Mouse (Mus musculus): Measurements from ENCODE around the gene Spop. TPM values are rescaled to one million over a fixed set of nuclear protein-coding genes. Genes with fewer than 3 reads are reported as not detected.
"Not testable (repeated sequence)": the region's sequence is repeated elsewhere in the genome, so short reads cannot be mapped to it uniquely, and the experiment has no call there.

Gene Spop
- total RNA-seq, 2 experiments from 2014 or later: 174 to 181 TPM

DNA sequence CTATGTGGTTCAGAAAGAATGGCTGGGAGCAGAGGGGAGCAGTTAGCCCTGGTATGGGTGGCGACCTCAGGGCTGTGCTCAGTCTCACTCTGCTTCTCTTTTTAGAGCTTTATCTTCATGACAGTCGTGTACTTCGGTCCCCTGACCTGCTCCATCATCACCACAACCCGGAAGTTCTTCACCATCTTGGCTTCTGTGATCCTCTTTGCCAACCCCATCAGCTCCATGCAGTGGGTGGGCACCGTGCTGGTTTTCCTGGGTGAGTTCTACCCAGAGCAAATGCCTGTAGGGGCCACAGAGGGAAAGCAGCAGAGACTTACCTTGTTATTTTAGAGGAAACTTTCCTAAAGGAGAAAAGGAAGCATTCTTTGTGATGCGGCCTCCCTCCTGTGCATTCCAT is 23.5 kb upstream of the Spop start:
- no peak for DNase-seq (ENCODE audit: low spot score in 2 of 2)

DNA sequence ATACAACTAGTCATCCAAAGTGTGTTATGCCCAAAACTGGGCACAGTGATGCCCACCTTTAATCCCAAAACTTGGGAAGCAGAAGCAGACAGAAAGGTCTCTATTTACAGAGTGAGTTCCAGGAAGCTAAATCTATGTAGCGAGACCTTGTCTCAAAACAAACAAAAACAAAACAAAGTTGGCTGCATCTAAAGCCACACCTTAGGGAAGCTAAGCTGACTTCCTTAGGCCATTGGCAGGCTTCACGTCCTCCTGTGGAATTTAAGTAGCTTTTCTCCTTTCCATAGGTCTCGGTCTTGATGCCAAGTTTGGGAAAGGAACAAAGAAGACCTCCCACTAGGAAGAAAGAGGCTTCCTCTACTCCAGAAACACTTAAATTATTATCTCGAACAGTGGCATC is 22.7 kb upstream of the Spop start:
- DNase-seq (ENCODE audit: low spot score in 2 of 2): no peak

DNA sequence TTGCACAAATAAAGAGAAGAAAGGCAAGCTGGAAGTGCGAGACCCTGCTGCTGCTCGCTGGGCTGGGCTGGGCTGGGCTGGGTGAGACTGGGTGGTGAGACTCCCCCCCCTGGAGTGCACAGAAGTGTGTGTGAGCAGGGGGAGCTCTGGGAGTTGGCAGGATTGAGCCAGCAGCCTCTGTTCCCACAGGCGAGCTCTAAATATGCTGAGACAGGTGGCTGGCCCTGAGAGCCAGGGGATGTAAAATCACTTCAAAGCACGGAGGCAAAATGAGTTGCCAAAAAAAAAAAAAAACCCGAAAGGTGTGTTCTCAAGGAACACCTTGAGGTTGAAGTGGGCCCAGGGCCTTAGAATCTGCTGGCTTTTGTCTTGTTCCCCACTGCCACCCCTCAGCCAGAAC is 22.1 kb upstream of the Spop start:
- peak; percentile 44 to 75 for DNase-seq (ENCODE audit: low spot score in 2 of 2)

DNA sequence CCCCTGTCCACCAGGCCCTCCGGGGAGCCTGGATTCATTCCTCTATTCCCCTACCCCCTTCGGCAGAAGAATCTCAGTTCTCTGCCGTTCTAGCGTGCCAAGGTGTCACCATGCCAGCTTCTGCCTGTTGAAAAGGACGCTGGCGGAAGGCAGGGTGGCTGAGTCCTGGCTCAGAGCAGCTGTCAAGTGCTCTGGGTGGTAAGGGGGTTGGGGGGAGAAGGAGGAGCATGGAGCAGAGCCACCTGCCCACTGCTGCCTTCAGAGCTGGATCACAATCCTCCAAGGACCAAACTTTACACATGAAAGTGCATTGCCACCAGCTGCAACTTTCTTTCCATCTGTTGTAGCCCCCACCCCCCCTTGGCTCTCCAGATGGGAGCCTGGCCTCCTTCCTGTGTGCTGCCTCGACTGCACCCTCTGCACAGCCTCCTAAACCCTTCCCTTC is 21.6 kb upstream of the Spop start:
- DNase-seq (ENCODE audit: low spot score in 2 of 2): peak; percentile 64 to 74

DNA sequence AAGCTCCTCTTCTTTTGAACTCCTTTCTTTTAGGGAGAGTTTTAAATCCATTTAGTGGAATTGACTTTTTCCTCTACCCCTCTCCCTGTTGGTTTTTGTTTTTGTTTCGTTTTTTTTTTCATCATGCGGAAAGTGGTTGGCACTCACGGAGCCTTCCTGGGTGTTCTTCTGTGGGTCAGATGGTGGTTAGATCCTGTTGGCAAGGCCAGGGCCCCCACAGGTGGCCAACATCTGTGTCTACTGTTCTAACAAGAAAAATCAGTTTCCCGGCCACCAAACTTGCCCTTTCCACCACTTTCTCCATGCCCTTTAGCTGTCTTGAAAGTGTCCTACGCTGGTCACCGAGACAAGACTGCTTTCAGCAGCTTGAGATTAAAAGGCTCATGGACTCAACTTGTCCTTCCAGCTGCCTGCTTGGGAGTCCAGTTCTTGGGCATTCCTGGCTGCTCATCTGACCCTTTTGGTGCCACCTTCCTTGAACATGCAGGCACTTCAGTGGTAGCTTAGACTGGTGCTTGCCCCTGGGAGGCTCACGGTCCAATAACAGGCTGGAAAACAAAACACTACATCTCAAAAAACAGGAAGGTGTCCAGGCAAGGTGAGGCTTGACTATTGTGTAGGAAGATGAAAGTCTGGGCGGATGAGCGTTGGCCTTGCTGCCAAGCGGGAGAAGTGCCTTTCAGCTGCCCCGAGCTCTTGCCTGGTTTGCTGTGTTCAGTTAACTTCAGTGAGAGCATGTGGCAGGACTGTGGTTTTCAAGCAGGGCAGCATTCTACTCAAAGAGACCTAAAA is 21.0 kb upstream of the Spop start:
- DNase-seq (ENCODE audit: low spot score in 2 of 2): no peak

DNA sequence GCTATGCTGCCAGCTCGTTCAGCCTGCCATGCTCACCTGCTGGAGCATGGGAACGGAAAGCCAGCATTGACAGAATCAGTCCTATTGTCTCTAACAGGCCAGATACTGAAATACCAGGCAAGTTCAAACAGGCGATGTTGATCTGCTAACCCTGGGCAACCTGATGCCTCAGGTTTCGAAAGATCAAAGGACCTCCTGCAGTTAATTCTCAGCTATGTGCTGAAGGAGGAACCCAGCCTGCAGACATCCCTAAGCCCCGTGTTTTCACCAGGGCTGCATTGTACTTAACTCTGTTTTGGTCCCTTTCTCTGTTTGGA is 20.4 kb upstream of the Spop start:
- no peak for DNase-seq (ENCODE audit: low spot score in 2 of 2)

- no peak for DNase-seq (ENCODE audit: low spot score in 2 of 2)
These were observed 19.8 kb upstream of the Spop start for GRCm38 (mm10) chr11:95394112-95394511.

DNA sequence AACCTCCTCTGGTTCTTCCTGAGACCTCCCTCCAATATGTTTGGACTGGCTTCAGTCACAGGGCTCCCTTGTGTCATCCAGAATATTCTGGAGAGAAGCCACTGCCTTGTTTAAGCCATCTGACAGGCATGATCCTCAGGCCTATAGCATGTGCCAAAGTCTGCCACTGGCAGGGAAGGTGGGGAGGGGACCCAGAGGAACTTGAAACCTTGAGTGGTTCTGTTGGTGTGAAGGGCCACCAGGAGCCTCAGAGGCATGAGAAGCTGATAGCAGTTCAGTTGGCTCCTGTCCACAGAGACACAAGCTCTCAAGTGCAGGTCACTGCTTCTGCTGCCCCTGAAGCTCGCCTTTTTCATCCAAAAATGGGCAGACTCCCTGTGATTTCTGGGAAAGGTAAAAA is 17.3 kb upstream of the Spop start:
- no peak for DNase-seq (ENCODE audit: low spot score in 2 of 2)

DNA sequence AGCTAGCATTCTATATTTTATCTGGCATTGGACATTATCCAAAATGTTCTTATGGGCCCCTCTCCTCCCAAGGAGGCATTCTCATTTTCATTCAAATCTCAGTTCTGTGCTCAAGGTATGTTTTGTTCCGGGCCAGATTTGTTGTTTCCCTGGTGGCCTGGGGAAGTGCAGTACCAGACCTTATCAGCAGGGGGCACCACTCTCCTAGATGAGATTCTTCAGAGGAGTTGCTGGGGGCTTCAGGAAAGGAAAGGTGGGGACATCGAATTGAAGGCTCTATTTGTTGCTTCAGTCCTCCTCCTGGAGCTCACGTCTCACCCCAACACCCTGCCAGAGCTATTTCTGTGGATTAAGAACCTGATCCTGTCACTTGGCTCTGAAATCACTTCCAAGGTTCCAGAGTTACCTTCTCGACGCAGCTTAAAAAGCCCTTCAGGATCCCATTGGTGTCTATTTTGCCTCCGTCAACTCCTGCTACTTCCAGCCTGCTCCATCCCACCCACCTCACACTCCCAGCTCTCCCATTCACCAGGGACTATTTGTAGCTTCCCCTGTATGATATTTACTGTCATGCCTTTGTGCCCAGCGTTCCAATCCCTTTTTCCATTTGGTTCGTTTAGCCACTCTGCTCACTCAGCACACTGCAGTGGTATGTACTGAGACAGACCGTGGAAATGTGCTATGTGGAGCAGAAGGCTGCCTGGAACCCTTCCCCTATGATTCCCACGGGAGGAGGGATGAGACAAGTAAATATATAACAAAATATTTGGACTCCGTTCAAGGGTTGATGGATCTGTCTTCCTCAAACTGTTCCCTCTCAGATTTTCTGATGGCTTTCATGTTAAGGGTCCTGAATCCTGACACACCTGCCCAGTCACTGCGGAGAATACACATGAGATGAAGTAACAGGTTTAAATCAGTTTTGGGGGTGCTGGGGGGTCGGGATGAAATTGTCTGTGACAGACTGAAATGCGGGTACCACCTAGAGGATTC is 15.7 kb upstream of the Spop start:
- peak in 1 of 2 experiments; percentile 83 for DNase-seq (ENCODE audit: low spot score in 2 of 2)

DNA sequence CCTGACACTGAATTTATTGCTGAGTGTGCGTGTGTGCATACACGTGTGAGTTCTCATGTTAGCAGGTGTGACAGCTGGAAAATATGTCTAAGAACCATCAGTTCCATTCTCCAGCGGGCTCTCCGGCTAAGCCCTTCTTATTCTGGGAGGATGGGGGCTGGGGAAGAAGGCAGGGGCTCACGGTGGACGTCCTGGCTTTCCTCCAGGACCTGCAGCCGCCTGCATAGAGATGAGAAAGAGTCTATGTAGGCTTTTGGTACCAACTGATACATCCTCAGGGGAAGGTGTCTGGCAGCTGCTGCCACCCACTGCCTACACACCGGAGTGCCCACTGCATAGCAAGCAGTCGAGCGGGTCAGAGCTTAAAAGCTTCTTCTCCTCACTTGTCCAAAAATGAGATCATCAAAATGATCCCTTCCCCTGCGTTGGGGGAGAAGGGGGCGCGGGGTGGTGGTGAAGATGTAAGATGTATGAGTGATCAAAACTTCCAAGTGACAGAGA is 14.3 kb upstream of the Spop start:
- no peak for DNase-seq (ENCODE audit: low spot score in 2 of 2)

GRCm38 (mm10) chr11:95401568-95401967 is 12.3 kb upstream of the Spop start:
- DNase-seq (ENCODE audit: low spot score in 2 of 2): no peak

GRCm38 (mm10) chr11:95402196-95402595 is 11.7 kb upstream of the Spop start:
- no peak for DNase-seq (ENCODE audit: low spot score in 2 of 2)

GRCm38 (mm10) chr11:95402658-95403101 is 11.2 kb upstream of the Spop start:
- DNase-seq (ENCODE audit: low spot score in 2 of 2): no peak

DNA sequence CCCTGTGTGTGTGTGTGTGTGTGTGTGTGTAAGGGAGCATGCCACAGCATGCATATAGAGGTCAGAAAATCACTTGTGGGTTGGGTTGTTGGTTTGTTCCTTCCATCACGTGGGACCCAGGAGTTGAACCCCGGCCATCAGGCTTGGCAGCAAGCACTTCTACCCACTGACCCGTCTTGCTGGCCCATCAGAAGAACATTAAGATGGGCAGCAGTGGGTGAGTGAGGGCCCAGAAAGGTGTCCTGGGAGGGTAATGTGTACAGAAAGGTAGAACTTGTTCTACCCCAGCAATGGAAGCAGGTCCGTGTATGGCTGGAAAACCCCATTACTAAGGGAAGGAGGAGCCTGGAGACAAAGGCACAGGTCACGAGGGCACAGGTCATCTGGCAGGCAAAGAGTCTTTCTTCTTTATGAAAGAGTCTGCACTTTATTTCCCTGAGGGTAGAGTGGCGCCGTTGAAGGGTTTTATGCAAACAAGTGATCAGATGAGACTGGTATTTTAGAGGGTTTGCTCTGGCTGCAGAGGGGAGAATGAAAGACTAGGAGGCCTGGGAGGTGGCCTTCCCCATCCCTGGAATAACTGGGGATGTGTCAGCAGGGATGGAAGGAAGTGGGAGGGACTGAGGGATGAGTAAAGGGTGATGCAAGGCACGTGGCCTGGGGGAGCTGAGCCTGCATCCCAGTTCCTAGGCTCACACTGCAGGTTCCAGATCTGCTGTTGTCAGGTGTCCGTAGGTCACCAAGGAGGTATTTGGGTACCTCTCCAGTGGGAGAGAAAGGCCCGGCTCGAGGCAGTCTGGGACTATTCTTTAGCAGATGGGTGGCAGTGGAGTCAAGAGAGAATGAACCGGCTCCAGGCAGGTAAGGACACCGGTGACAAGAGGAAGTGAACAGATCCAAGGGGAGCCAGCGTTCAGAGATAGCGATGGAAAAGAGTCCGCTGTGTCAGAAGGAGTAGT is 10.2 kb upstream of the Spop start:
- DNase-seq (ENCODE audit: low spot score in 2 of 2): no peak

- no peak for DNase-seq (ENCODE audit: low spot score in 2 of 2)
These were observed 8.1 kb upstream of the Spop start for GRCm38 (mm10) chr11:95405771-95406170.

GRCm38 (mm10) chr11:95406398-95406797 is 7.5 kb upstream of the Spop start:
- DNase-seq (ENCODE audit: low spot score in 2 of 2): not testable (repeated sequence)

DNA sequence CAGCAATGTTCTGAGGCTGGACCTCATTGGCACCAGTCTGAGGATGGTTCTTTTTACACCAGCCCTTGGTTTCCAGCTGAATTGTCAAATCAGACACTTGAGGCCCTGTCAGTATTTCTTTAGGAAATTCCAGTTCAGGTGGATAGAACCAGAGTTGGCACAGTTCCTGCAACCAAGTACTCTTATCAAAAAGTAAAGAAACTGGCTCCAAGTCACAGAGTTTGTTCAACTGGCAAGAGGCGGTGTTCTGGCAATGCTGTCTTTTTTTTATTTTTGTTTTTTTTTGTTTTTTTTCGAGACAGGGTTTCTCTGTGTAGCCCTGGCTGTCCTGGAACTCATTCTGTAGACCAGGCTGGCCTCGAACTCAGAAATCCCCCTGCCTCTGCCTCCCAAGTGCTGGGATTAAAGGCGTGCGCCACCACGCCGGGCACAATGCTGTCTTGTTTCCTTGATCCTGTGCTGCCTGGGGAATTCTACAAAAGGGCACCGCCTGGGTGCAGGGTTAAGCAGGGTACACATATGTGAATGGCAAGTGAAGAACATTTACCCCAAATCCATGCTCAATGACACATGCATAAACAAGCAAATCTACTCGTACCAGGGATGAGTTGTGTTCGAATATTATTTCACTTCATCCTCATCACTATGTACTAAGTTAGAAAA is 4.3 kb upstream of the Spop start:
- no peak for DNase-seq (ENCODE audit: low spot score in 2 of 2)

DNA sequence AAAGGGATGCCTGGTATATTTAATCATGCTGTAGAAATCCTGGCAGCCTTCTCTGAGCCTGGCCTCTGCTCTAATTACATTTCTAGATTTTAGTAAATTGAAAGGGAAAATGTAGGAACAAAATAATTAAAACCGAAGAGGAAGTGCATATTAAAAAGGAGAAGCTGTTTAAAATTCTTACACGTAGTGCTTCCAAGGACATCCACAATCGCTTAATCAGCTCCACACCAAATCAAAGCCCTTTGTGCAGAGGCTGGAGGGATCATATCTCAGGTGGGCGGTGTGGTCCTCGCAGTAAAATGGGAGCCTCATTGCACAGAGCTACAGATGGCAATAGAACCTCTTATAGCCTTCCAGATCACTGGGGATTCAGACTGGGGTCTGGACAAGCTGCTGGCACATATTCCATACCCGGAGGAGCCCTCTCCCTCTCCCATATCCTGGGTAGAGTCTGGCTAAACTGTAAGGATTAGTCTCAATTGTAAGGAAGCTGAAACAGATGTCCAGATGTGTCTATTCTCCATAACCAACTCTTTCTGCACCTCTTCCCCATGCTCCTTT is 2.3 kb upstream of the Spop start:
- DNase-seq (ENCODE audit: low spot score in 2 of 2): no peak

GRCm38 (mm10) chr11:95412615-95413014 is 1.3 kb upstream of the Spop start:
- no peak for DNase-seq (ENCODE audit: low spot score in 2 of 2)

Data from layer of hippocampus, adult 18-20 months (tissue).